Mouse (Mus musculus): ENCODE data around the gene Klc3.

Klc3 gene

DNA sequence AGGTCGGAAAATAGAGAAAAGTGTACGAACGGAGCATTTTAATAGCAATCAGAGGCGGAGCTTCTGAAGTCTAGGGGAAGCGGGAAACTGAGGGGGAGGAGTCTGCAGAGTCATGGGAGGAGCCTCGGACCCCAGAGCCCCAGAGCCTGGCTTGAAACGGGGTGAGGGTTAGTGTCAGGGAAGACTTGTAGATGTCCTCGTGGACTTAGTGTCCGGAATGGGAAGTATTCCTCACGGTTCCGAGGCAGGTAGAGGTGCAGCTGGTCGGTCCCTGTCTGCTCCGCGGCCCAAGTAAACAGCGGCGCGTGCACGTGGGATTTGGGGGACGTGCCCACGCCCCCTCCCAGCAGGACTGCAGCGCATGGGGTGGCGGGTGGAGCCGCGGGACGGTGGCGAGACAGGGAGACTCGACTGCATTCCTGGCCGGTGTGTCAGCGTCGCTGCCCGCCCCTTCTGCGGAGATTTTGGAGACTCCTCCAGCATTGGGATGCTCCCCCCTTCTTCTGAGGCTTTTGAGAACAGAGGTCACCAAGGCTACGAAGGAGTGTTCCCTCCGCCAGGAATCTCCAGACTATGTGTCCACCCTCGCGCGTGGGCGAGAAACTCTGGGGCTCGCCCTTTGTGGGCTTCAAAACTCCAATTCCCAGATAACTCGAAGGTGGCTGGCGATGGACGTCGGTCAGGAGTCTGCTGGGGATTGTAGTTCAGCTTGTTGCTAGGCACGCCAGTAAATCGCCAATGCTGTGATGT lies 43.8 kb downstream of the Klc3 start:
- no peak for DNase-seq (ENCODE audit: low read depth)

- DNase-seq (ENCODE audit: low read depth): peak; percentile 92
Measured at GRCm38 (mm10) chr7:19359299-19359891, 44.5 kb downstream of the Klc3 start, which contains the start of the genes Cd3eap and Ppp1r13l. Cd3eap (minus strand) TSS chr7:19359483. Ppp1r13l (plus strand) TSS chr7:19359749.

GRCm38 (mm10) chr7:19358634-19359033 lies 45.3 kb downstream of the Klc3 start:
- DNase-seq (ENCODE audit: low read depth): peak; percentile 33

- DNase-seq (ENCODE audit: low read depth): peak; percentile 7
Measured at GRCm38 (mm10) chr7:19357381-19358375, 46.2 kb downstream of the Klc3 start.

- DNase-seq (ENCODE audit: low read depth): peak; percentile 6
Measured at GRCm38 (mm10) chr7:19356311-19356710, 47.6 kb downstream of the Klc3 start.

DNA sequence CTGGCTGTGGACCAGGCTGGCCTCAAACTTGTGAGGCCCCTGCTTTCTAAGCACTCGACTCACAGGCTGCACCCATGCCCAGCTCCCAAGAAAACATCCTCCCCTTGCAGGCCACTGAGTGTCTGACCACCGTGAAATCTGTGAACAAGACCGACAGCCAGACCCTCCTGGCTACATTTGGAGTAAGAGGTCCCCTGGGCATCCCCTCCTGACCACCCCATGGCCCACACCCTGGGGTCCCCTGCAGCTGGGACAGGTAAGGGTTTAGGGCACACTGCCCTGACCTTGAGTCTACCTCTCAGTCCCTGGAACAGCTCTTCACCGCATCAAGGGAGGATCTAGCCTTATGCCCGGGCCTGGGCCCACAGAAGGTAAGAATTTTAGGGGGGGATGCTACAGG lies 48.9 kb downstream of the Klc3 start:
- no peak for DNase-seq (ENCODE audit: low read depth)

GRCm38 (mm10) chr7:19350221-19350620 lies 53.7 kb downstream of the Klc3 start:
- DNase-seq (ENCODE audit: low read depth): no peak

- no peak for DNase-seq (ENCODE audit: low read depth)
Measured at GRCm38 (mm10) chr7:19349188-19349915, 54.6 kb downstream of the Klc3 start.

DNA sequence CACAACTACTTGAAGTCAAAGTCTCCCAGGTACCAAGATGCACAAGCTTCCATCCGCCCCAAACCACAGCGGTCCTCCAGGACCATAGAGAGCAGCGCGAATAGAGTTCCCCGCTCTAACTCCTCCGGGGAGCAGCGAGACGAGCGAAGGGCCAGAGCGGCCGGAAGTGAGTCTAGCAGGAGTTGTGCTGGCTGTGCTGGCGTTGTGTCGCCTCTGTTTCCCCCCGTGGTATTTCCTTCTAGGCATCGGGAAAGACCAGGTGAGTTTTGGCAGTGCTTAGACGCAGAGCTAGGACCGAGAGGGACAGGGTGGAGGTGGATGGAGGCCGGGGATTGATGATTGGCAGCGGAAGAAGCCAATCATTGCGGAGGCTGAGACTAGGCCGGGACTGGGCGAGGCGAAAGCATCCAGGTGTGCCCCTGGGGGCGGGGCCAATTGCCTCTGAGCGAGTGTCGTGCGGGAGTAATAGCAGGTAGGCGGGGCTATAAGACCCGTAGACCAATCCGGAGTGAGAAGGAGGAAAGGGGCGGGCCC lies 58.9 kb downstream of the Klc3 start:
- peak; percentile 99 for DNase-seq (ENCODE audit: low read depth)

Data from naive thymus-derived CD4-positive, alpha-beta T cell, adult 2 months (primary cell).